Mouse (Mus musculus): ENCODE results near the gene Ece1. TPM values are rescaled to one million over a fixed set of nuclear protein-coding genes. Genes with fewer than 3 reads are reported as not detected.
A peak's percentile ranks its signal among the peaks of the same experiment; 100 is the strongest.
"Not testable (repeated sequence)": the region's sequence is repeated elsewhere in the genome, so short reads cannot be mapped to it uniquely, and the experiment has no call there.

The Ece1 gene
- total RNA-seq, 2 experiments from 2014 or later: 279 to 303 TPM

- not testable (repeated sequence) for DNase-seq (ENCODE audit: low spot score in 2 of 2)
Measured at GRCm38 (mm10) chr4:137970623-137971199, 108.7 kb downstream of the Ece1 start.

GRCm38 (mm10) chr4:137974856-137975432, 112.9 kb downstream of the Ece1 start:
- DNase-seq (ENCODE audit: low spot score in 2 of 2): not testable (repeated sequence)

- not testable (repeated sequence) for DNase-seq (ENCODE audit: low spot score in 2 of 2)
Measured at GRCm38 (mm10) chr4:137979066-137979644, 117.1 kb downstream of the Ece1 start.

GRCm38 (mm10) chr4:137982869-137983268, 120.8 kb downstream of the Ece1 start:
- no peak for DNase-seq (ENCODE audit: low spot score in 2 of 2)

- DNase-seq (ENCODE audit: low spot score in 2 of 2): no peak
Measured at GRCm38 (mm10) chr4:137984212-137984611, 122.2 kb downstream of the Ece1 start.

GRCm38 (mm10) chr4:137984746-137985145, 122.7 kb downstream of the Ece1 start:
- DNase-seq (ENCODE audit: low spot score in 2 of 2): no peak

GRCm38 (mm10) chr4:137989426-137989825, 127.4 kb downstream of the Ece1 start:
- DNase-seq (ENCODE audit: low spot score in 2 of 2): no peak

- no peak for DNase-seq (ENCODE audit: low spot score in 2 of 2)
Measured at GRCm38 (mm10) chr4:137990433-137990832, 128.4 kb downstream of the Ece1 start.

GRCm38 (mm10) chr4:137991240-137991639, 129.2 kb downstream of the Ece1 start:
- DNase-seq (ENCODE audit: low spot score in 2 of 2): no peak

GRCm38 (mm10) chr4:137992890-137993289, 130.9 kb downstream of the Ece1 start, which contains the start of gene Eif4g3:
TSS of gene Eif4g3 (plus strand) at chr4:137993022.
- DNase-seq (ENCODE audit: low spot score in 2 of 2): no peak

GRCm38 (mm10) chr4:137993291-137993758, 131.3 kb downstream of the Ece1 start:
- DNase-seq (ENCODE audit: low spot score in 2 of 2): peak; percentile 99 to 100

- peak in 1 of 2 experiments; percentile 27 for DNase-seq (ENCODE audit: low spot score in 2 of 2)
Measured at GRCm38 (mm10) chr4:137993821-137994561, 132.0 kb downstream of the Ece1 start.

- DNase-seq (ENCODE audit: low spot score in 2 of 2): no peak
Measured at GRCm38 (mm10) chr4:137994562-137995336, 132.7 kb downstream of the Ece1 start.

GRCm38 (mm10) chr4:137995399-137995798, 133.4 kb downstream of the Ece1 start:
- DNase-seq (ENCODE audit: low spot score in 2 of 2): no peak

- DNase-seq (ENCODE audit: low spot score in 2 of 2): no peak
Measured at GRCm38 (mm10) chr4:137998232-137998631, 136.2 kb downstream of the Ece1 start.

- DNase-seq (ENCODE audit: low spot score in 2 of 2): no peak
Measured at GRCm38 (mm10) chr4:138000682-138001081, 138.6 kb downstream of the Ece1 start.

GRCm38 (mm10) chr4:138003909-138004610, 142.0 kb downstream of the Ece1 start:
- DNase-seq (ENCODE audit: low spot score in 2 of 2): no peak

GRCm38 (mm10) chr4:138005781-138006180, 143.7 kb downstream of the Ece1 start:
- DNase-seq (ENCODE audit: low spot score in 2 of 2): no peak

GRCm38 (mm10) chr4:138006951-138007613, 145.0 kb downstream of the Ece1 start:
- no peak for DNase-seq (ENCODE audit: low spot score in 2 of 2)

GRCm38 (mm10) chr4:138008646-138009045, 146.6 kb downstream of the Ece1 start:
- DNase-seq (ENCODE audit: low spot score in 2 of 2): no peak
